Mouse (Mus musculus) layer of hippocampus, adult 18-20 months (tissue): Measurements from ENCODE around the gene Ccdc107. TPM values are rescaled to one million over a fixed set of nuclear protein-coding genes. Genes with fewer than 3 reads are reported as not detected.

ENCODE experiments used
- DNase-seq, 2 experiments: peaks; one replicate each; pipeline ENCODE4 v3.0.0; 2022; ENCODE audit warnings: low spot score in 2 of 2
- total RNA-seq, 2 experiments: library from RNA; stranded (reverse); gene quantifications; 2 replicates each; pipeline ENCODE4 v1.2.3; 2021

Gene Ccdc107
- total RNA-seq, 2 experiments from 2014 or later, result 27.7 to 29.3 TPM

DNA sequence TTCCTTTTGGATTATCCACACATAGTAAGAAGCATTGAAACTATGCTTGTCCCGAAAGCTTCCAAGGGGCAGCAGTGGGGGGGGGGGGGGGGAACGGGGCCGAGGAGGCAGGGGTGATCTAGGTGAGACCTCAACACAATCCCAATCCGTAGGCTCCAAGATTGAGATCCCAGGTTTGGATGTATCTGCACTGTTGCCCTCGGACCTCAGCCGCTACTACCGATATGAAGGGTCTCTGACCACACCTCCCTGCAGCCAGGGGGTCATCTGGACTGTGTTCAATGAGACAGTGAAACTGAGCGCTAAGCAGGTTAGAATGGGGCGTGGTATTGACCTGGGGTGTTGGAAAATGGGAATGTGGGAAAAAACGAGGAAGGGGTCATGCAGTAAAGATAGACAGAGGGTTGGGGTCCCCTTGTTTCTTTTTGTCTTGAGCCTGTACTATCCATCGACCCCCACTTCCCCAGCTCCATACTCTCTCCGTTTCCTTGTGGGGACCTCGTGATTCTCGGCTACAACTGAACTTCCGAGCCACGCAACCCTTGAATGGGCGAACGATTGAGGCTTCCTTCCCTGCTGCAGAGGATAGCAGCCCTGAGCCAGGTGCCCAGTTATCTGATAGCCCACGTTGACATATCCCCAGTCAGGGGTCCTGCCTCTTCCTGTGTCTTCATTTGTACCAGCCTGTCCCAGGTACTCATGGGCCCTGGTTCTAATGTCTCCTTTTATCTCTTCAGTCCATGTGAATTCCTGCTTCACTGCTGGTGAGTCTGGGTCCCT lies 19.2 kb downstream of the Ccdc107 start:
- DNase-seq, result no peak

DNA sequence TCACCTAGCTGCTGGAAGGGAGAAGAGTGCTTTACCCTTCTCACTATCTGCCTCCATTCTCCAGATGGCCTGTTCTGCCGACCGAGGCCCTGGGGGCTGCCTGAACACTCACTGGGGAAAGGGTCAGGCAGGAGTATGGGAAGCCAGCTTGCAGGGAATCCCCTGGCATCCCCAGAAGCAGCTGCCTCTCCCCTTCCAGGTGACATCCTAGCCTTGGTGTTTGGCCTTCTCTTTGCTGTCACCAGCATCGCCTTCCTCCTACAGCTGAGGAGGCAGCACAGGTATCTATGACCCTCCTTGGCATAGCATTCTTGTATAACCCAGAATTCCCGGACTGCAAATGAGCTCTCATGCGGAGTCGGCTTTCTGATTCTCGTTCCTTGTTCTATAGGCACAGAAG lies 20.0 kb downstream of the Ccdc107 start:
- no peak for DNase-seq

- no peak for DNase-seq
Observed at GRCm38 (mm10) chr4:43513300-43513699, 20.6 kb downstream of the Ccdc107 start.

GRCm38 (mm10) chr4:43513791-43514190 lies 21.1 kb downstream of the Ccdc107 start:
- DNase-seq, result no peak

- DNase-seq, result no peak
Observed at GRCm38 (mm10) chr4:43515764-43516708, 23.3 kb downstream of the Ccdc107 start.

DNA sequence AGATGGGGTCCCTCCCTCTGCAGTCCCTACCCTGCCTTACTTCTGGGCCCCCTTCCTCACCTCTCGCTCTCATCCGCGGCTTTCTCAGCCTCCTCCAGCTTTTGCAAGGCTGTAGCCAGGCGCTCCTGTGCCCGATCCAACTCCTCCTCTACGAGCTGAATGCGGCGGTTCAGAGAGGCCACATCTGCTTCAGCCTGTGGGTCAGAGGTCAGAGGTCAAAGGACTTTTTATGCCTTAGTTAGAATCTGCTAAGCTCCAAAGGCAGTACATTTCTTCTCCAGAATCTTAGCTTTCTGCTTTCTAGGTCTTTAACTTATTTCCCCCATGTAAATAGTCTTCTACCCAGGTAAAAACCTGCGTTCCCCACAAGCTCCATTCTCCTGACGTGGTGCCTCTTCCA lies 26.9 kb downstream of the Ccdc107 start:
- no peak for DNase-seq

GRCm38 (mm10) chr4:43519956-43520355 lies 27.3 kb downstream of the Ccdc107 start:
- DNase-seq, result peak; percentile 76 to 90

DNA sequence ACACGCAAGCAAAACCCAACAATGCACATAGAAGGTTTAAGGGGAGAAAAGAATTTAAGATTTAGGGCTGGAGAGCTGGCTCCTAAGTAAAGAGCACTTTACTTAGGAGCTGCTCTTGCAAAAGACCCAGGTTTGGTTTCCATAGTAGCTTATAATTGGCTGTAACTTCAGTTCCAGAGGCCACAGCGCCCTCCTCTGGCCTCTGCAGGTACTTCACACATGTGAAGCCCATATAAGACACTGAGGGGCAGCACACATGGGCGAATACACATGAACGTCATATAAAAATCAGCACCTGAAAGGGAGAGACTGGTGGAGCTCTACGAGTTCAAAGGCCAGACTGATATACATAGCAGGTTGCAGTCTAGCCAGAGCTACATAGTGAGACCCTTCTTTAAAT lies 35.2 kb downstream of the Ccdc107 start:
- DNase-seq, result no peak

GRCm38 (mm10) chr4:43528487-43528886 lies 35.8 kb downstream of the Ccdc107 start:
- DNase-seq, result no peak

GRCm38 (mm10) chr4:43530081-43530501 lies 37.4 kb downstream of the Ccdc107 start:
- no peak for DNase-seq

DNA sequence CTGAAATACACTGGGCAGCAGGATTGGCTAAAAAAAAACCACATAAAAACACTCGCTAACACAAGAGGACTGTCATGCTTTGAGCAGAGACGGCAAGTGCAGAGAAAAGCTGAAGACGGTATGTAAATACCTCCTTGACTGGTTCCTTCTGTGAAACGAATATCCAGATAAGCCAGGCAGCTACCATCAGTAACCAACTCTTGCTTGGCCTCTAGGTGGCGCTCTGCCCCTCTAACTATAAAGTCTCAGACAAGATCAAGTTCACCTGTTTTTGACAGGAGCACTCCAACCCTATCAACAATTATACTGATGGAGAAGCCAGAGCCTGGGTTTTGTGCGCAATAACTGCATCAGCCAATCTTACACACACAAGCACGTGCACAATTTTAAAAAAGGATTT lies 37.9 kb downstream of the Ccdc107 start:
- DNase-seq, result peak; percentile 51 to 83

- DNase-seq, result no peak
Observed at GRCm38 (mm10) chr4:43533270-43533669, 40.6 kb downstream of the Ccdc107 start.

DNA sequence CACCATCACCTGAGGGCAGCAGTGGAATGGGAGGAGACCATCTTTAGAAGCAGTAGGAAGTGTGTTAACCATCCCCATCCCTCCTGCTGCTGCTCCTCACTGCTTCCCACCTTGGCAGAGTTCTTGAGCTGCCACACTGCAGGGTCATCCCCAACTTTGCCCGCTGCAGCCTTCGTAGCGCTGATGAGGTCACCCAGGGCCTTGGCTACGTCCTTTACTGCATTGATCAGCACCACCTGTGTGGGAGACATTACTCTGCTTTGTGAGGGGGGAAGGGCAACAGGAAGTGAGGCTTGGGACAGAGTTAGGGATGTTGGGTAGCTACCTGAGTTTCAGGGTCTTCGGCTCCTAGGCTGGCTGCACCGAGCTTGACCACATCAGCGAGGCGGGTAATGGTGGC lies 42.9 kb downstream of the Ccdc107 start:
- DNase-seq, result no peak

DNA sequence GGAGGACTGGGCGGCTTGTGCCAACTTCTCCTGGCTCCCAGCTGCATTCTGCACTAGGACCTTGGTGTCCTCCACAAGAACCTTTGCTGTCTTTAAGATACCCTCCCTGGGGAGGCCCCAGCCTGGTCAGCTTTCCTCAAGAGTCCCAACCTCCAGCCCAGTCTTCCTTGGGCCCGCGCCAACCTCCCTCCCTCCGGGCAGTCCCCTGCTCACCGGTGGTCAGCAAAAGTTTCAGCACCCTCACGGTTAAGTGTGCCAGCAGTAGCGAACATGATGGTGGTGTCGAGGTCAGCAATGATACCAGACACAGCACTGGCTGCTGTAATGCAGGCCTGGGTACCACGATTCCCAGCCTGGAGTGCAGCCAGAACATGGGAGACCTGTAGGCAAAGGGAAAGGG lies 43.3 kb downstream of the Ccdc107 start:
- no peak for DNase-seq

GRCm38 (mm10) chr4:43542044-43542443 lies 49.3 kb downstream of the Ccdc107 start:
- no peak for DNase-seq

Other genes with a start within 250 kb of the Ccdc107 start
- gene Atp8b5, start 225.7 kb upstream of the Ccdc107 start, total RNA-seq, result under 1 TPM; 0.23 to 0.52 TPM
- gene Rusc2, start 110.9 kb upstream of the Ccdc107 start, total RNA-seq, result 100 to 1,000 TPM; 119 to 124 TPM
- under 1 TPM; 0.54 to 0.81 TPM for gene Fam166b, start 63.8 kb upstream of the Ccdc107 start, total RNA-seq
- 10 to 100 TPM; 83.3 to 89.9 TPM for gene Tesk1, start 51.0 kb upstream of the Ccdc107 start, total RNA-seq
- not detected for gene Cd72, start 38.3 kb upstream of the Ccdc107 start, total RNA-seq
- gene Sit1, start 9.2 kb upstream of the Ccdc107 start, total RNA-seq, result not detected
- gene Arhgef39, start 6.8 kb downstream of the Ccdc107 start, total RNA-seq, result not detected
- gene Car9, start 14.1 kb downstream of the Ccdc107 start, total RNA-seq, result not detected
- 1 to 10 TPM; 4.2 to 4.8 TPM for gene Tpm2, start 30.9 kb downstream of the Ccdc107 start, total RNA-seq
- gene Creb3, start 69.4 kb downstream of the Ccdc107 start, total RNA-seq, result 10 to 100 TPM; 67.4 to 74.5 TPM
- gene Tln1, start 69.8 kb downstream of the Ccdc107 start, total RNA-seq, result 10 to 100 TPM; 35.8 to 42.1 TPM
- gene Rgp1, start 85.8 kb downstream of the Ccdc107 start, total RNA-seq, result 10 to 100 TPM; 43.6 to 48.0 TPM
- gene Gba2, start 86.0 kb downstream of the Ccdc107 start, total RNA-seq, result 10 to 100 TPM; 58.8 to 65.2 TPM
- gene Msmp, start 91.6 kb downstream of the Ccdc107 start, total RNA-seq, result not detected
- 10 to 100 TPM; 47.2 to 52.7 TPM for gene Npr2, start 139.0 kb downstream of the Ccdc107 start, total RNA-seq
- gene Spag8, start 160.7 kb downstream of the Ccdc107 start, total RNA-seq, result 1 to 10 TPM; 1.4 to 2.3 TPM
- gene Hint2, start 163.6 kb downstream of the Ccdc107 start, total RNA-seq, result 10 to 100 TPM; 31.3 to 36.7 TPM
- gene Tmem8b, start 176.1 kb downstream of the Ccdc107 start, total RNA-seq, result 10 to 100 TPM; 68.2 to 72.1 TPM
- gene Fam221b, start 176.2 kb downstream of the Ccdc107 start, total RNA-seq, result 1 to 10 TPM; 1.5 to 1.8 TPM
- not detected for gene Olfr70, start 207.9 kb downstream of the Ccdc107 start, total RNA-seq
- not detected for gene Olfr71, start 217.4 kb downstream of the Ccdc107 start, total RNA-seq
- 1 to 10 TPM in 1 of 2 experiments, under 1 TPM in 1; 0.79 to 1.6 TPM for gene Hrct1, start 234.3 kb downstream of the Ccdc107 start, total RNA-seq
- 1 to 10 TPM in 1 of 2 experiments, under 1 TPM in 1; 0.58 to 1.3 TPM for gene Spaar, start 237.1 kb downstream of the Ccdc107 start, total RNA-seq